Comparison of ENCODE assay signal across 16 mouse cellular contexts in genomic region chr3:51805488-51806318, GRCm38 (mm10).
DNase-seq lines count a peak whose midpoint lies in the region; ATAC-seq and TF ChIP-seq lines count a peak whose summit lies in the region.
"Had no signal": no experiment of that assay in that cellular context is flagged by ENCODE, and none has a peak within 500 bp of the region (broad histone marks: within the 10 kb centered on the region; RNA-seq: fewer than 3 reads in every experiment).

No protein-coding gene starts in this region.

- H3K9ac ChIP-seq in embryonic facial prominence, embryonic 12.5 days: no peak overlapping the region
- no peak overlapping the region for H3K9ac ChIP-seq in hindbrain, embryonic 12.5 days
- H3K9ac ChIP-seq in midbrain, embryonic 15.5 days: no peak overlapping the region
- H3K9ac ChIP-seq: liver, embryonic 15.5 days had no signal

- no peak overlapping the region for H3K4me2 ChIP-seq in embryonic facial prominence, embryonic 12.5 days (replicated peaks)
- no peak overlapping the region for H3K4me2 ChIP-seq in hindbrain, embryonic 12.5 days (replicated peaks)
- H3K4me2 ChIP-seq in midbrain, embryonic 15.5 days: no peak overlapping the region
- H3K4me2 ChIP-seq: liver, embryonic 15.5 days had no signal

- TF ChIP-seq CTCF in brain, embryonic 14.5 days (IDR thresholded peaks at IDR 0.05; ENCODE audit: borderline replicate concordance, extremely low read depth, insufficient read depth, insufficient read length): no peak

- no peak for TF ChIP-seq POLR2A in brain, embryonic 14.5 days (IDR thresholded peaks at IDR 0.05; ENCODE audit: borderline replicate concordance, extremely low read depth, insufficient read depth, insufficient read length, poor library complexity, severe bottlenecking)

- peak overlapping the region; percentile 54; the same call in 1 of the 2 replicates for H3K27ac ChIP-seq in embryonic facial prominence, embryonic 12.5 days
- H3K27ac ChIP-seq in hindbrain, embryonic 12.5 days: peak overlapping the region; percentile 79
- H3K27ac ChIP-seq in midbrain, embryonic 15.5 days: peak overlapping the region; percentile 9
- H3K27ac ChIP-seq: liver, embryonic 15.5 days had no signal

- H3K36me3 ChIP-seq in embryonic facial prominence, embryonic 12.5 days: no peaks in the 10 kb centered on the region
- H3K36me3 ChIP-seq in hindbrain, embryonic 12.5 days: no peaks in the 10 kb centered on the region
- H3K36me3 ChIP-seq in midbrain, embryonic 15.5 days (replicated peaks): no peaks in the 10 kb centered on the region
- H3K36me3 ChIP-seq: liver, embryonic 15.5 days had no signal

- no peaks in the 10 kb centered on the region for H3K9me3 ChIP-seq in embryonic facial prominence, embryonic 12.5 days
- H3K9me3 ChIP-seq in hindbrain, embryonic 12.5 days (replicated peaks): no peaks in the 10 kb centered on the region
- H3K9me3 ChIP-seq in midbrain, embryonic 15.5 days: no peaks in the 10 kb centered on the region
- H3K9me3 ChIP-seq: liver, embryonic 15.5 days; megakaryocyte, embryonic 14.5 days had no signal

- H3K4me3 ChIP-seq in embryonic facial prominence, embryonic 12.5 days: no peak overlapping the region
- no peak overlapping the region for H3K4me3 ChIP-seq in hindbrain, embryonic 12.5 days
- no peak overlapping the region for H3K4me3 ChIP-seq in midbrain, embryonic 15.5 days
- H3K4me3 ChIP-seq: erythroblast, embryonic 14.5 days; liver, embryonic 15.5 days; megakaryocyte, embryonic 14.5 days had no signal

- peak; percentile 74 for ATAC-seq in embryonic facial prominence, embryonic 12.5 days (ENCODE audit: insufficient number of reproducible peaks, insufficient read depth, low FRiP score, low TSS enrichment)
- peak; percentile 85 for ATAC-seq in hindbrain, embryonic 12.5 days (ENCODE audit: low FRiP score)
- ATAC-seq in midbrain, embryonic 15.5 days (replicated peaks): peak; percentile 40; the same call in 1 of the 2 replicates
- no peak for ATAC-seq in megakaryocyte progenitor cell, adult 5-6 weeks (replicated peaks; ENCODE audit: poor library complexity)
- no peak for ATAC-seq in erythroid progenitor cell, adult 5-6 weeks (replicated peaks; ENCODE audit: low FRiP score, poor library complexity, severe bottlenecking)
- ATAC-seq: Patski had no signal

- H3K27me3 ChIP-seq in embryonic facial prominence, embryonic 12.5 days: no peaks in the 10 kb centered on the region
- H3K27me3 ChIP-seq in hindbrain, embryonic 12.5 days: peaks cover 8% of the 10 kb centered on the region
- H3K27me3 ChIP-seq in midbrain, embryonic 15.5 days (replicated peaks): no peaks in the 10 kb centered on the region
- H3K27me3 ChIP-seq: liver, embryonic 15.5 days; megakaryocyte, embryonic 14.5 days; Patski had no signal

- peak; percentile 94 for DNase-seq in brain, embryonic 14.5 days (ENCODE audit: low read depth)
- DNase-seq in thymus, postnatal 10 days (ENCODE audit: low spot score in 2 of 2): no peak
- no peak for DNase-seq in lung, postnatal 25 days (ENCODE audit: low spot score)
- DNase-seq: adrenal gland, postnatal 25 days; cerebellum, adult 2 months; heart, postnatal 14 days; thymus, postnatal 14 days had no signal

- WGBS in embryonic facial prominence, embryonic 12.5 days: 15% methylated on average over 13 of the region's 13 CpGs
- 16% methylated on average over 13 of the region's 13 CpGs for WGBS in hindbrain, embryonic 12.5 days
- 17% methylated on average over 13 of the region's 13 CpGs for WGBS in midbrain, embryonic 15.5 days

- peaks cover 44% of the 10 kb centered on the region for H3K4me1 ChIP-seq in embryonic facial prominence, embryonic 12.5 days
- H3K4me1 ChIP-seq in hindbrain, embryonic 12.5 days: peaks cover 72% of the 10 kb centered on the region
- peaks cover 35% of the 10 kb centered on the region for H3K4me1 ChIP-seq in midbrain, embryonic 15.5 days

Comparison
In these comparisons a context has a peak if more than half of its experiments do, and no peak if none do; other contexts are left out.
1. ATAC-seq: peak in embryonic facial prominence, embryonic 12.5 days (single experiment), hindbrain, embryonic 12.5 days (single experiment) and midbrain, embryonic 15.5 days (single experiment); none in megakaryocyte progenitor cell, adult 5-6 weeks (single experiment) and erythroid progenitor cell, adult 5-6 weeks (single experiment).
2. H3K27ac ChIP-seq: peak in every context shown above with its lines; median percentile 79 in hindbrain, embryonic 12.5 days; 54 in embryonic facial prominence, embryonic 12.5 days; 9 in midbrain, embryonic 15.5 days.